Mouse (Mus musculus) heart, embryonic 13.5 days (tissue): ENCODE data around the gene Creb3l1. TPM values are rescaled to one million over a fixed set of nuclear protein-coding genes. Genes with fewer than 3 reads are reported as not detected.
A peak's percentile ranks its signal among the peaks of the same experiment; 100 is the strongest.

Experiments used
- ATAC-seq: fragments of 200-750 bp; cut with Nextera tagmentation; 2 replicates; pipeline ENCODE4 v1.8.0; 2017; ENCODE audit warnings: moderate TSS enrichment; ENCODE audit not compliant: insufficient number of reproducible peaks, low FRiP score, low TSS enrichment; ENCODE audit errors: extremely low read depth
- H3K27ac ChIP-seq: fragments of 300-500 bp; sonication (generic); replicated peaks from 2 replicates; pipeline ENCODE4 v1.5.1; 2015; ENCODE audit warnings: moderate library complexity, mild to moderate bottlenecking, inconsistent platforms
- H3K27me3 ChIP-seq: fragments of 300-500 bp; sonication (generic); replicated peaks from 2 replicates; pipeline ENCODE4 v1.6.1; 2015; ENCODE audit warnings: mild to moderate bottlenecking, inconsistent platforms
- H3K36me3 ChIP-seq: fragments of 300-500 bp; sonication (generic); 2 replicates; pipeline ENCODE4 v1.6.1; 2015; ENCODE audit warnings: mild to moderate bottlenecking, inconsistent platforms
- H3K4me1 ChIP-seq: fragments of 300-500 bp; sonication (generic); 2 replicates; pipeline ENCODE4 v1.6.1; 2015; ENCODE audit warnings: inconsistent platforms
- H3K4me2 ChIP-seq: fragments of 300-500 bp; sonication (generic); 2 replicates; pipeline ENCODE4 v1.6.1; 2015; ENCODE audit warnings: inconsistent platforms, mild to moderate bottlenecking, moderate library complexity
- H3K4me3 ChIP-seq: fragments of 300-500 bp; sonication (generic); 2 replicates; pipeline ENCODE4 v1.5.1; 2015; ENCODE audit warnings: moderate library complexity, mild to moderate bottlenecking, inconsistent platforms
- H3K9ac ChIP-seq: fragments of 300-500 bp; sonication (generic); 2 replicates; pipeline ENCODE4 v1.6.1; 2015; ENCODE audit warnings: inconsistent platforms, mild to moderate bottlenecking, moderate library complexity
- H3K9me3 ChIP-seq: fragments of 300-500 bp; sonication (generic); 2 replicates; pipeline ENCODE4 v1.6.1; 2016; ENCODE audit warnings: inconsistent platforms
- WGBS: fragments of 180-500 bp; shearing (Covaris S2); methylation state at CpG from one replicate; pipeline ENCODE4 v1.1.7; 2015; ENCODE audit warnings: mixed read lengths; 5-methylcytosine and 5-hydroxymethylcytosine counted together
- polyA plus RNA-seq: library from polyadenylated mRNA; unstranded; fragments of >200 nt; fragmentation: Nextera tagmentation; extraction: Ambion mirVana; gene quantifications from 2 replicates; pipeline ENCODE4 v1.2.1, GENCODE M21; 2015

Creb3l1 gene
- polyA plus RNA-seq, 1 experiment from 2014 or later, result 9.0 TPM

GRCm38 (mm10) chr2:92030554-92030953 lies 6.3 kb upstream of the Creb3l1 start:
- 79% methylated on average over 8 of the region's 8 CpGs for WGBS
- Histone ChIP-seq H3K9ac (no peak overlapping the region), H3K4me2 (no peak overlapping the region), H3K4me3 (no peak overlapping the region), H3K36me3 (no peaks in the 10 kb centered on the region), H3K9me3 (no peaks in the 10 kb centered on the region), H3K27me3 (peaks cover under 1% of the 10 kb centered on the region; the same call in 1 of the 2 replicates), H3K4me1 (peaks cover 23% of the 10 kb centered on the region), H3K27ac (no peak overlapping the region)
- no peak for ATAC-seq

GRCm38 (mm10) chr2:92029387-92030133 lies 5.3 kb upstream of the Creb3l1 start:
- 61% methylated on average over 10 of the region's 10 CpGs for WGBS
- Histone ChIP-seq H3K4me2 (no peak overlapping the region), H3K4me1 (peaks cover 23% of the 10 kb centered on the region), H3K27ac (no peak overlapping the region), H3K9me3 (no peaks in the 10 kb centered on the region), H3K4me3 (no peak overlapping the region), H3K9ac (no peak overlapping the region), H3K27me3 (peaks cover 4% of the 10 kb centered on the region; the same call in 1 of the 2 replicates), H3K36me3 (no peaks in the 10 kb centered on the region)
- ATAC-seq, result no peak

GRCm38 (mm10) chr2:92027811-92028590 lies 3.7 kb upstream of the Creb3l1 start:
- Histone ChIP-seq H3K9ac (no peak overlapping the region), H3K4me3 (no peak overlapping the region), H3K4me2 (no peak overlapping the region), H3K4me1 (peaks cover 30% of the 10 kb centered on the region), H3K9me3 (no peaks in the 10 kb centered on the region), H3K27me3 (peaks cover 8% of the 10 kb centered on the region), H3K27ac (peak overlapping the region; percentile 46; the same call in 1 of the 2 replicates), H3K36me3 (no peaks in the 10 kb centered on the region)
- WGBS, result 39% methylated on average over 11 of the region's 11 CpGs
- no peak for ATAC-seq

- Histone ChIP-seq H3K4me3 (no peak overlapping the region), H3K27ac (no peak overlapping the region), H3K4me2 (no peak overlapping the region), H3K9me3 (no peaks in the 10 kb centered on the region), H3K9ac (no peak overlapping the region), H3K36me3 (no peaks in the 10 kb centered on the region), H3K4me1 (peaks cover 47% of the 10 kb centered on the region), H3K27me3 (peaks cover 17% of the 10 kb centered on the region)
- 60% methylated on average over 6 of the region's 6 CpGs for WGBS
- ATAC-seq, result no peak
These were observed 1.7 kb upstream of the Creb3l1 start for GRCm38 (mm10) chr2:92025966-92026365.

- Histone ChIP-seq H3K4me3 (no peak overlapping the region), H3K4me2 (no peak overlapping the region), H3K27ac (no peak overlapping the region), H3K4me1 (peaks cover 55% of the 10 kb centered on the region), H3K36me3 (no peaks in the 10 kb centered on the region), H3K27me3 (peaks cover 17% of the 10 kb centered on the region), H3K9ac (no peak overlapping the region), H3K9me3 (no peaks in the 10 kb centered on the region)
- ATAC-seq, result no peak
- WGBS, result 90% methylated on average over 2 of the region's 2 CpGs
These were observed 900 bp upstream of the Creb3l1 start for GRCm38 (mm10) chr2:92025202-92025601.

- H3K4me1 ChIP-seq, result peaks cover 56% of the 10 kb centered on the region
- H3K9ac ChIP-seq, result peak overlapping the region; percentile 86
- peak overlapping the region; percentile 97 for H3K4me2 ChIP-seq
- H3K9me3 ChIP-seq, result no peaks in the 10 kb centered on the region
- peaks cover 20% of the 10 kb centered on the region for H3K27me3 ChIP-seq
- H3K27ac ChIP-seq, result peak overlapping the region; percentile 65
- WGBS, result 2% methylated on average over 51 of the region's 56 CpGs
- H3K4me3 ChIP-seq, result peak overlapping the region; percentile 83
- H3K36me3 ChIP-seq, result no peaks in the 10 kb centered on the region
- no peak for ATAC-seq
These were observed 684 bp downstream of the Creb3l1 start for GRCm38 (mm10) chr2:92023362-92024273.

GRCm38 (mm10) chr2:92020676-92021265 lies 3.5 kb downstream of the Creb3l1 start:
- no peak overlapping the region for H3K9ac ChIP-seq
- 17% methylated on average over 4 of the region's 4 CpGs for WGBS
- H3K27ac ChIP-seq, result peak overlapping the region; percentile 71
- H3K36me3 ChIP-seq, result no peaks in the 10 kb centered on the region
- H3K4me2 ChIP-seq, result peak overlapping the region; percentile 97
- H3K4me1 ChIP-seq, result peaks cover 59% of the 10 kb centered on the region
- H3K9me3 ChIP-seq, result no peaks in the 10 kb centered on the region
- ATAC-seq, result no peak
- peaks cover 21% of the 10 kb centered on the region for H3K27me3 ChIP-seq
- H3K4me3 ChIP-seq, result no peak overlapping the region

GRCm38 (mm10) chr2:92017440-92017839 lies 6.9 kb downstream of the Creb3l1 start:
- Histone ChIP-seq H3K4me3 (no peak overlapping the region), H3K27ac (peak overlapping the region; percentile 8; the same call in 1 of the 2 replicates), H3K36me3 (no peaks in the 10 kb centered on the region), H3K27me3 (peaks cover 8% of the 10 kb centered on the region), H3K4me1 (peaks cover 73% of the 10 kb centered on the region), H3K4me2 (no peak overlapping the region), H3K9ac (no peak overlapping the region), H3K9me3 (no peaks in the 10 kb centered on the region)
- 67% methylated on average over 1 of the region's 1 CpGs for WGBS
- no peak for ATAC-seq

GRCm38 (mm10) chr2:92016981-92017380 lies 7.3 kb downstream of the Creb3l1 start:
- Histone ChIP-seq H3K4me2 (0 out of 2 replicates have a peak overlapping the region, but pooled peaks have one; percentile 1), H3K4me1 (peaks cover 73% of the 10 kb centered on the region), H3K36me3 (no peaks in the 10 kb centered on the region), H3K4me3 (no peak overlapping the region), H3K27ac (peak overlapping the region; percentile 68), H3K9ac (no peak overlapping the region), H3K9me3 (no peaks in the 10 kb centered on the region), H3K27me3 (0 out of 2 replicates have a peak, but pooled peaks cover 4% of the 10 kb centered on the region)
- ATAC-seq, result no peak
- WGBS, result 27% methylated on average over 3 of the region's 3 CpGs

GRCm38 (mm10) chr2:92014891-92015290 lies 9.4 kb downstream of the Creb3l1 start:
- H3K27ac ChIP-seq, result no peak overlapping the region
- 79% methylated on average over 5 of the region's 5 CpGs for WGBS
- no peak overlapping the region for H3K4me2 ChIP-seq

More at GRCm38 (mm10) chr2:92014891-92015290, 9.4 kb downstream of the Creb3l1 start:
- H3K4me3 ChIP-seq, result no peak overlapping the region
- H3K9ac ChIP-seq, result no peak overlapping the region
- H3K4me1 ChIP-seq, result peaks cover 61% of the 10 kb centered on the region
- no peaks in the 10 kb centered on the region for H3K9me3 ChIP-seq
- 0 out of 2 replicates have a peak, but pooled peaks cover 4% of the 10 kb centered on the region for H3K27me3 ChIP-seq
- ATAC-seq, result no peak
- no peaks in the 10 kb centered on the region; the same call in 1 of the 2 replicates for H3K36me3 ChIP-seq
